Mouse (Mus musculus): Measurements from ENCODE around the gene Psg17. TPM values are rescaled to one million over a fixed set of nuclear protein-coding genes. Genes with fewer than 3 reads are reported as not detected.
A peak's percentile ranks its signal among the peaks of the same experiment; 100 is the strongest.
"Not testable (repeated sequence)": the region's sequence is repeated elsewhere in the genome, so short reads cannot be mapped to it uniquely, and the experiment has no call there.

Gene Psg17
- polyA plus RNA-seq (2014; fragmentation: Nextera tagmentation; extraction: Ambion mirVana): not detected in 2 replicates

- Histone ChIP-seq H3K9me3 (ENCODE audit: control insufficient read depth, low read length) (no peaks in the 10 kb centered on the region), H3K4me1 (replicated peaks; ENCODE audit: control insufficient read depth, insufficient read depth, low read length) (no peaks in the 10 kb centered on the region), H3K9ac (ENCODE audit: low read depth, low read length) (no peak within 1 kb of the TSS), H3K36me3 (ENCODE audit: control insufficient read depth, insufficient read depth, low read length) (no peaks in the 10 kb centered on the region), H3K4me2 (replicated peaks; ENCODE audit: low read depth, low read length) (no peak within 1 kb of the TSS), H3K27ac (ENCODE audit: low read depth, low read length) (no peak within 1 kb of the TSS), H3K27me3 (ENCODE audit: control insufficient read depth, insufficient read depth, low read length) (no peaks in the 10 kb centered on the region), H3K4me3 (ENCODE audit: low read depth, low read length) (no peak within 1 kb of the TSS)
- 81% methylated on average over 3 of the region's 3 CpGs for WGBS
- DNase-seq (ENCODE audit: low spot score) (no peak), ATAC-seq (ENCODE audit: low FRiP score) (no peak)
These were observed at the start of gene Psg17 for GRCm38 (mm10) chr7:18821507-18821906. Gene Psg17, minus strand, starts transcription at chr7:18821607.

- not testable (repeated sequence) for H3K27me3 ChIP-seq (ENCODE audit: control insufficient read depth, insufficient read depth, low read length); H3K36me3 ChIP-seq (ENCODE audit: control insufficient read depth, insufficient read depth, low read length); DNase-seq (ENCODE audit: low spot score); H3K4me2 ChIP-seq (replicated peaks; ENCODE audit: low read depth, low read length); H3K4me3 ChIP-seq (ENCODE audit: low read depth, low read length); ATAC-seq (ENCODE audit: low FRiP score); H3K4me1 ChIP-seq (replicated peaks; ENCODE audit: control insufficient read depth, insufficient read depth, low read length); H3K9me3 ChIP-seq (ENCODE audit: control insufficient read depth, low read length); H3K9ac ChIP-seq (ENCODE audit: low read depth, low read length); H3K27ac ChIP-seq (ENCODE audit: low read depth, low read length)
- WGBS: no CpG with 5 or more reads among the region's 8 CpGs
These were observed 49.6 kb upstream of the Psg17 start, which contains the start of gene Pglyrp1 for GRCm38 (mm10) chr7:18871031-18871430. Gene Pglyrp1, plus strand, starts transcription at chr7:18871331.

GRCm38 (mm10) chr7:18868491-18868890, 47.1 kb upstream of the Psg17 start:
- Histone ChIP-seq H3K9ac (ENCODE audit: low read depth, low read length) (no peak overlapping the region), H3K4me2 (replicated peaks; ENCODE audit: low read depth, low read length) (no peak overlapping the region), H3K27me3 (ENCODE audit: control insufficient read depth, insufficient read depth, low read length) (no peaks in the 10 kb centered on the region), H3K9me3 (ENCODE audit: control insufficient read depth, low read length) (no peaks in the 10 kb centered on the region), H3K27ac (ENCODE audit: low read depth, low read length) (no peak overlapping the region), H3K4me3 (ENCODE audit: low read depth, low read length) (no peak overlapping the region), H3K4me1 (replicated peaks; ENCODE audit: control insufficient read depth, insufficient read depth, low read length) (no peaks in the 10 kb centered on the region), H3K36me3 (ENCODE audit: control insufficient read depth, insufficient read depth, low read length) (no peaks in the 10 kb centered on the region)
- 92% methylated on average over 2 of the region's 2 CpGs for WGBS
- no peak for DNase-seq (ENCODE audit: low spot score)
- no peak for ATAC-seq (ENCODE audit: low FRiP score)

GRCm38 (mm10) chr7:18862801-18863200, 41.4 kb upstream of the Psg17 start:
- WGBS: 89% methylated on average over 6 of the region's 6 CpGs

GRCm38 (mm10) chr7:18858310-18858916, 37.0 kb upstream of the Psg17 start:
- peak overlapping the region; percentile 24; the same call in 1 of the 2 replicates for H3K27ac ChIP-seq (ENCODE audit: low read depth, low read length)
- WGBS: 76% methylated on average over 5 of the region's 5 CpGs

More at GRCm38 (mm10) chr7:18862801-18863200, 41.4 kb upstream of the Psg17 start:
- no peak for ATAC-seq (ENCODE audit: low FRiP score)
- no peak overlapping the region for H3K9ac ChIP-seq (ENCODE audit: low read depth, low read length)
- H3K36me3 ChIP-seq (ENCODE audit: control insufficient read depth, insufficient read depth, low read length): no peaks in the 10 kb centered on the region
- H3K4me3 ChIP-seq (ENCODE audit: low read depth, low read length): no peak overlapping the region
- no peak for DNase-seq (ENCODE audit: low spot score)
- no peaks in the 10 kb centered on the region for H3K9me3 ChIP-seq (ENCODE audit: control insufficient read depth, low read length)
- H3K4me2 ChIP-seq (replicated peaks; ENCODE audit: low read depth, low read length): no peak overlapping the region
- H3K4me1 ChIP-seq (replicated peaks; ENCODE audit: control insufficient read depth, insufficient read depth, low read length): no peaks in the 10 kb centered on the region
- H3K27ac ChIP-seq (ENCODE audit: low read depth, low read length): no peak overlapping the region
- no peaks in the 10 kb centered on the region for H3K27me3 ChIP-seq (ENCODE audit: control insufficient read depth, insufficient read depth, low read length)

GRCm38 (mm10) chr7:18848395-18848794, 27.0 kb upstream of the Psg17 start:
- Histone ChIP-seq H3K27me3 (ENCODE audit: control insufficient read depth, insufficient read depth, low read length) (no peaks in the 10 kb centered on the region), H3K9me3 (ENCODE audit: control insufficient read depth, low read length) (no peaks in the 10 kb centered on the region), H3K9ac (ENCODE audit: low read depth, low read length) (no peak overlapping the region), H3K4me1 (replicated peaks; ENCODE audit: control insufficient read depth, insufficient read depth, low read length) (no peaks in the 10 kb centered on the region), H3K27ac (ENCODE audit: low read depth, low read length) (no peak overlapping the region), H3K4me3 (ENCODE audit: low read depth, low read length) (no peak overlapping the region), H3K4me2 (replicated peaks; ENCODE audit: low read depth, low read length) (no peak overlapping the region), H3K36me3 (ENCODE audit: control insufficient read depth, insufficient read depth, low read length) (no peaks in the 10 kb centered on the region)
- DNase-seq (ENCODE audit: low spot score) (no peak), ATAC-seq (ENCODE audit: low FRiP score) (no peak)
- 94% methylated on average over 1 of the region's 1 CpGs for WGBS

More at GRCm38 (mm10) chr7:18858310-18858916, 37.0 kb upstream of the Psg17 start:
- Histone ChIP-seq H3K4me2 (replicated peaks; ENCODE audit: low read depth, low read length) (no peak overlapping the region), H3K4me1 (replicated peaks; ENCODE audit: control insufficient read depth, insufficient read depth, low read length) (no peaks in the 10 kb centered on the region), H3K36me3 (ENCODE audit: control insufficient read depth, insufficient read depth, low read length) (no peaks in the 10 kb centered on the region), H3K4me3 (ENCODE audit: low read depth, low read length) (no peak overlapping the region), H3K27me3 (ENCODE audit: control insufficient read depth, insufficient read depth, low read length) (no peaks in the 10 kb centered on the region), H3K9ac (ENCODE audit: low read depth, low read length) (no peak overlapping the region), H3K9me3 (ENCODE audit: control insufficient read depth, low read length) (no peaks in the 10 kb centered on the region)
- ATAC-seq (ENCODE audit: low FRiP score): no peak
- DNase-seq (ENCODE audit: low spot score): no peak

GRCm38 (mm10) chr7:18844811-18845210, 23.4 kb upstream of the Psg17 start:
- no peaks in the 10 kb centered on the region for H3K27me3 ChIP-seq (ENCODE audit: control insufficient read depth, insufficient read depth, low read length)
- no peak for DNase-seq (ENCODE audit: low spot score)
- WGBS: 54% methylated on average over 5 of the region's 5 CpGs

GRCm38 (mm10) chr7:18841174-18841567, 19.8 kb upstream of the Psg17 start:
- H3K4me2 ChIP-seq (replicated peaks; ENCODE audit: low read depth, low read length): no peak overlapping the region; the same call in 1 of the 2 replicates
- no peaks in the 10 kb centered on the region for H3K4me1 ChIP-seq (replicated peaks; ENCODE audit: control insufficient read depth, insufficient read depth, low read length)
- H3K36me3 ChIP-seq (ENCODE audit: control insufficient read depth, insufficient read depth, low read length): no peaks in the 10 kb centered on the region
- H3K27me3 ChIP-seq (ENCODE audit: control insufficient read depth, insufficient read depth, low read length): no peaks in the 10 kb centered on the region
- no peak overlapping the region for H3K27ac ChIP-seq (ENCODE audit: low read depth, low read length)
- no peak for DNase-seq (ENCODE audit: low spot score)
- H3K9ac ChIP-seq (ENCODE audit: low read depth, low read length): no peak overlapping the region
- 62% methylated on average over 1 of the region's 1 CpGs for WGBS
- H3K4me3 ChIP-seq (ENCODE audit: low read depth, low read length): no peak overlapping the region
- no peaks in the 10 kb centered on the region for H3K9me3 ChIP-seq (ENCODE audit: control insufficient read depth, low read length)
- ATAC-seq (ENCODE audit: low FRiP score): 0 out of 2 replicates have a peak, but pooled peaks have one; percentile 30

More at GRCm38 (mm10) chr7:18844811-18845210, 23.4 kb upstream of the Psg17 start:
- no peak overlapping the region for H3K9ac ChIP-seq (ENCODE audit: low read depth, low read length)
- ATAC-seq (ENCODE audit: low FRiP score): no peak
- H3K27ac ChIP-seq (ENCODE audit: low read depth, low read length): no peak overlapping the region
- H3K36me3 ChIP-seq (ENCODE audit: control insufficient read depth, insufficient read depth, low read length): no peaks in the 10 kb centered on the region
- no peaks in the 10 kb centered on the region for H3K9me3 ChIP-seq (ENCODE audit: control insufficient read depth, low read length)
- H3K4me3 ChIP-seq (ENCODE audit: low read depth, low read length): no peak overlapping the region
- no peak overlapping the region for H3K4me2 ChIP-seq (replicated peaks; ENCODE audit: low read depth, low read length)
- no peaks in the 10 kb centered on the region for H3K4me1 ChIP-seq (replicated peaks; ENCODE audit: control insufficient read depth, insufficient read depth, low read length)

Data from hindbrain, embryonic 11.5 days (tissue).